Comparison of ENCODE assay signal across 9 mouse cellular contexts in the genomic region with DNA sequence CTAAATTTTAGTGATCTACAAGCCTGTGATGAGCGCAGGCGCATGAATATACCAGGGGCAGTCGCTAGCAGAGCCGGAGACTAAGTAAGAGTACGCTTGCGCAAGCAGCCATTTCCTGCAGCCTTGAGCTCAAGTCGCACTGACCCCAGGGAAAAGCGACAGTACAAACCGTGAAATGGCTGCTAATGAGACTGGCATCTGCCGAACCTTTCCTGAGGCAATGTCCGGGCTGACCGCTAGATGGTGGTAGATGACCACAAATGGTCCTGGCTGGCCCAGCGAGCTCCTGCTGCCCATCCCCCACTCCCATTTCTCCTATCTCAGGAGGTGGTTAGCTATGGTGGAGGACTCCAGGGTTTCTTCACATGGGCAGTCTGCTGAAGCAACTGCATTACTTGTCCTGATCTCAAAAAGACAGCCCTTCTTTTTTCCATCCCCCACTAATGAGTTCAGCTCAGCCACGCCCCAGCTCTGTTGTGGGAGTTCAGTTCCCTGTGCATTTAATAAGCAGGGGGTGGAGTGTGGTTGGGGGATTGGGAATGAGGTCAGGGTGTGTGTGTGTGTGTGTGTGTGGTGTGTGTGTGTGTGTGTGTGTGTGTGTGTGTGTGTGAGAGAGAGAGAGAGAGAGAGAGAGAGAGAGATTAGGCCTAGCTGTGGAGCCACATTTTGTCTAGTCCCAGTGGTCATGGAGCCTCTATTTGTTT. TPM values are rescaled to one million over a fixed set of nuclear protein-coding genes. Genes with fewer than 3 reads are reported as not detected.
DNase-seq lines count a peak whose midpoint lies in the region; ATAC-seq and TF ChIP-seq lines count a peak whose summit lies in the region.
"Had no signal": no experiment of that assay in that cellular context is flagged by ENCODE, and none has a peak within 500 bp of the region (broad histone marks: within the 10 kb centered on the region; RNA-seq: fewer than 3 reads in every experiment).

No protein-coding gene starts in this region.

- no peaks in the 10 kb centered on the region for H3K4me1 ChIP-seq in heart, embryonic 13.5 days
- H3K4me1 ChIP-seq in kidney, postnatal 0 days (replicated peaks; ENCODE audit: insufficient read depth, low read length): no peaks in the 10 kb centered on the region
- no peaks in the 10 kb centered on the region for H3K4me1 ChIP-seq in liver, adult 2 months (ENCODE audit: control insufficient read depth, insufficient read depth, low read length)

- peak; percentile 92 for DNase-seq in CD4-positive, CD25-positive, alpha-beta regulatory T cell, adult 2 months (ENCODE audit: low read depth, low spot score)
- peak; percentile 76 for DNase-seq in brain, embryonic 18.5 days (ENCODE audit: low read depth, low spot score)
- peak; percentile 40 for DNase-seq in fibroblast of lung, adult 2 months (ENCODE audit: low read depth)
- peak; percentile 90 for DNase-seq in kidney, postnatal 0 days (ENCODE audit: low spot score)
- DNase-seq in liver, adult 2 months (ENCODE audit: extremely low read depth, low read depth, low spot score): peak; percentile 78
- peak; percentile 85 to 94 for DNase-seq in spleen, postnatal 4 days (ENCODE audit: low spot score in 2 of 2)

- no peak overlapping the region for H3K9ac ChIP-seq in heart, embryonic 13.5 days
- H3K9ac ChIP-seq in kidney, postnatal 0 days (ENCODE audit: low read depth, low read length): no peak overlapping the region
- H3K9ac ChIP-seq in liver, adult 2 months (ENCODE audit: low read depth, low read length): no peak overlapping the region

- no peaks in the 10 kb centered on the region for H3K27me3 ChIP-seq in heart, embryonic 13.5 days (replicated peaks)
- H3K27me3 ChIP-seq in kidney, postnatal 0 days (ENCODE audit: insufficient read depth, low read length): no peaks in the 10 kb centered on the region
- H3K27me3 ChIP-seq in liver, adult 2 months (ENCODE audit: control insufficient read depth, insufficient read depth, low read length): no peaks in the 10 kb centered on the region
- no peaks in the 10 kb centered on the region for H3K27me3 ChIP-seq in myocyte (ENCODE audit: control insufficient read depth, insufficient read depth, insufficient read length)

- peak overlapping the region; percentile 27 for H3K4me3 ChIP-seq in heart, embryonic 13.5 days
- no peak overlapping the region for H3K4me3 ChIP-seq in kidney, postnatal 0 days (replicated peaks; ENCODE audit: low read depth, low read length)
- H3K4me3 ChIP-seq in liver, adult 2 months (ENCODE audit: insufficient read depth, low read depth, low read length): no peak overlapping the region
- H3K4me3 ChIP-seq in myocyte: no peak overlapping the region
- H3K4me3 ChIP-seq: erythroblast, embryonic 14.5 days had no signal

- no peaks in the 10 kb centered on the region for H3K9me3 ChIP-seq in heart, embryonic 13.5 days
- H3K9me3 ChIP-seq in kidney, postnatal 0 days (replicated peaks; ENCODE audit: low read length): no peaks in the 10 kb centered on the region

- ATAC-seq in heart, embryonic 13.5 days (ENCODE audit: extremely low read depth, insufficient number of reproducible peaks, low FRiP score, low TSS enrichment): peak; percentile 37; the same call in 1 of the 2 replicates
- ATAC-seq in kidney, postnatal 0 days (replicated peaks; ENCODE audit: low FRiP score, low read depth): peak; percentile 95

- peak overlapping the region; percentile 48 for H3K4me2 ChIP-seq in heart, embryonic 13.5 days
- no peak overlapping the region for H3K4me2 ChIP-seq in kidney, postnatal 0 days (ENCODE audit: low read length)
- H3K4me2 ChIP-seq in myocyte (ENCODE audit: low read depth): peak overlapping the region; percentile 22

- 15% methylated on average over 14 of the region's 14 CpGs for WGBS in heart, embryonic 13.5 days
- 19% methylated on average over 14 of the region's 14 CpGs for WGBS in kidney, postnatal 0 days
- WGBS in liver, adult 2 months: 8% methylated on average over 14 of the region's 14 CpGs

- H3K79me2 ChIP-seq in liver, adult 2 months (ENCODE audit: control insufficient read depth, insufficient read depth, low read length): no peaks in the 10 kb centered on the region
- no peaks in the 10 kb centered on the region for H3K79me2 ChIP-seq in myocyte (ENCODE audit: control insufficient read depth, insufficient read depth)

- peak; percentile 93 for TF ChIP-seq CTCF in kidney, postnatal 0 days (IDR thresholded peaks at IDR 0.05; ENCODE audit: low read depth)
- peak; percentile 94 for TF ChIP-seq CTCF in liver, adult 2 months (IDR thresholded peaks at IDR 0.05; ENCODE audit: low read depth, low read length)

- H3K36me3 ChIP-seq in heart, embryonic 13.5 days: no peaks in the 10 kb centered on the region
- H3K36me3 ChIP-seq in kidney, postnatal 0 days (ENCODE audit: insufficient read depth, low read length): no peaks in the 10 kb centered on the region
- no peaks in the 10 kb centered on the region for H3K36me3 ChIP-seq in liver, adult 2 months (ENCODE audit: control insufficient read depth, insufficient read depth, low read length)
- no peaks in the 10 kb centered on the region for H3K36me3 ChIP-seq in myocyte (ENCODE audit: control insufficient read depth, insufficient read depth)

- TF ChIP-seq POLR2A in liver, adult 2 months (IDR thresholded peaks at IDR 0.05; ENCODE audit: extremely low read depth, insufficient read depth, low read length): no peak
- no peak for TF ChIP-seq POLR2A in myocyte (IDR thresholded peaks at IDR 0.05; ENCODE audit: insufficient read length, low read depth)

- H3K27ac ChIP-seq in heart, embryonic 13.5 days (replicated peaks): no peak overlapping the region
- no peak overlapping the region for H3K27ac ChIP-seq in kidney, postnatal 0 days
- H3K27ac ChIP-seq in liver, adult 2 months (replicated peaks; ENCODE audit: insufficient read depth, low read depth, low read length): no peak overlapping the region

- H3ac ChIP-seq in myocyte (ENCODE audit: control insufficient read depth, insufficient read length): no peak overlapping the region

TF ChIP-seq in myocyte, 11 proteins besides CTCF, POLR2A, EP300 and RAD21:
- no peak for TF ChIP-seq MYOG (IDR thresholded peaks at IDR 0.05; ENCODE audit: control insufficient read depth in 1 of 3, insufficient read depth in 1 of 3, insufficient read length in 2 of 3, low read depth in 2 of 3)
- no peak for TF ChIP-seq POLR2AphosphoS2 (IDR thresholded peaks at IDR 0.05; ENCODE audit: insufficient read length, low read depth)
- TF ChIP-seq REST (IDR thresholded peaks at IDR 0.05; ENCODE audit: insufficient read depth, insufficient read length): no peak
- no peak for TF ChIP-seq MYOD1 (IDR thresholded peaks at IDR 0.05; ENCODE audit: control insufficient read depth in 1 of 3, insufficient read length in 2 of 3, low read depth in 2 of 3)
- no peak for TF ChIP-seq MAX (IDR thresholded peaks at IDR 0.05; ENCODE audit: low read depth)
- TF ChIP-seq TCF3 (IDR thresholded peaks at IDR 0.05; ENCODE audit: insufficient read length, low read depth): no peak
- no peak for TF ChIP-seq USF1 (IDR thresholded peaks at IDR 0.05; ENCODE audit: low read depth)
- TF ChIP-seq SRF (IDR thresholded peaks at IDR 0.05; ENCODE audit: control insufficient read depth, insufficient read length, low read depth): no peak
- TF ChIP-seq CEBPB (IDR thresholded peaks at IDR 0.05; ENCODE audit: insufficient read depth, poor library complexity, severe bottlenecking): no peak
- TF ChIP-seq E2F4 (IDR thresholded peaks at IDR 0.05; ENCODE audit: insufficient read depth): no peak
- TF ChIP-seq TCF12 (IDR thresholded peaks at IDR 0.05; ENCODE audit: insufficient read depth, poor library complexity, severe bottlenecking): no peak
TF ChIP-seq in myocyte: peak in this region for 0.

RNA-seq across cellular contexts. Expression of a gene that starts 10.6 kb away (rescaled TPM):
- polyA plus RNA-seq in heart, embryonic 13.5 days (2015; fragmentation: Nextera tagmentation; extraction: Ambion mirVana): not detected in 2 replicates
- polyA plus RNA-seq in kidney, postnatal 0 days (2015; fragmentation: Nextera tagmentation; extraction: Ambion mirVana): 0.04 and 0.06 TPM in 2 replicates
- total RNA-seq in liver, adult 2 months (2014; rRNA removed): not detected in 2 replicates
- polyA plus RNA-seq in liver, adult 2 months (2012; rRNA removed): not detected in 2 replicates
- not detected for polyA plus RNA-seq in myocyte (2012; fragmentation: generic; extraction: Trizol)
- polyA plus RNA-seq: erythroblast, embryonic 14.5 days had no signal

RNA-seq across cellular contexts. Expression of a gene that starts 17.1 kb away (rescaled TPM):
- 0.16 TPM in 1 of 2 replicates, not detected in the other for polyA plus RNA-seq in heart, embryonic 13.5 days (2015; fragmentation: Nextera tagmentation; extraction: Ambion mirVana)
- polyA plus RNA-seq in kidney, postnatal 0 days (2015; fragmentation: Nextera tagmentation; extraction: Ambion mirVana): not detected in 2 replicates
- not detected in 2 replicates for total RNA-seq in liver, adult 2 months (2014; rRNA removed)
- not detected in 2 replicates for polyA plus RNA-seq in liver, adult 2 months (2012; rRNA removed)
- polyA plus RNA-seq in myocyte (2012; fragmentation: generic; extraction: Trizol): 0.07 TPM
- polyA plus RNA-seq: erythroblast, embryonic 14.5 days had no signal

RNA-seq across cellular contexts. Expression of a gene that starts 28.3 kb away (rescaled TPM):
- 0.44 and 0.78 TPM in 2 replicates for polyA plus RNA-seq in heart, embryonic 13.5 days (2015; fragmentation: Nextera tagmentation; extraction: Ambion mirVana)
- polyA plus RNA-seq in kidney, postnatal 0 days (2015; fragmentation: Nextera tagmentation; extraction: Ambion mirVana): 0.79 and 3.6 TPM in 2 replicates
- total RNA-seq in liver, adult 2 months (2014; rRNA removed): 0.37 and 1.1 TPM in 2 replicates
- not detected in 2 replicates for polyA plus RNA-seq in liver, adult 2 months (2012; rRNA removed)
- polyA plus RNA-seq in myocyte (2012; fragmentation: generic; extraction: Trizol): 0.55 TPM
- polyA plus RNA-seq: erythroblast, embryonic 14.5 days had no signal

RNA-seq across cellular contexts. Expression of a gene that starts 42.9 kb away (rescaled TPM):
- 1.2 and 1.4 TPM in 2 replicates for polyA plus RNA-seq in heart, embryonic 13.5 days (2015; fragmentation: Nextera tagmentation; extraction: Ambion mirVana)
- polyA plus RNA-seq in kidney, postnatal 0 days (2015; fragmentation: Nextera tagmentation; extraction: Ambion mirVana): 1.7 and 7.6 TPM in 2 replicates
- 5.8 and 8.3 TPM in 2 replicates for total RNA-seq in liver, adult 2 months (2014; rRNA removed)
- polyA plus RNA-seq in liver, adult 2 months (2012; rRNA removed): 1.4 TPM in 1 of 2 replicates, not detected in the other
- 1.9 TPM for polyA plus RNA-seq in myocyte (2012; fragmentation: generic; extraction: Trizol)
- polyA plus RNA-seq: erythroblast, embryonic 14.5 days had no signal

Comparison
In these comparisons a context has a peak if more than half of its experiments do, and no peak if none do; other contexts are left out.
1. DNase-seq: peak in every context shown above with its lines; median percentile 92 in CD4-positive, CD25-positive, alpha-beta regulatory T cell, adult 2 months; 90 in kidney, postnatal 0 days; 90 in spleen, postnatal 4 days; 78 in liver, adult 2 months; 76 in brain, embryonic 18.5 days; 40 in fibroblast of lung, adult 2 months.